Mouse (Mus musculus): ENCODE data around the gene Tmem38b. TPM values are rescaled to one million over a fixed set of nuclear protein-coding genes. Genes with fewer than 3 reads are reported as not detected.
"Not testable (repeated sequence)": the region's sequence is repeated elsewhere in the genome, so short reads cannot be mapped to it uniquely, and the experiment has no call there.

Gene Tmem38b
- polyA plus RNA-seq, 1 experiment from 2014 or later: 12.8 TPM

GRCm38 (mm10) chr4:53798896-53799676, 26.8 kb upstream of the Tmem38b start:
- H3K4me1 ChIP-seq: peaks cover 43% of the 10 kb centered on the region
- H3K4me3 ChIP-seq: no peak overlapping the region
- no peaks in the 10 kb centered on the region for H3K36me3 ChIP-seq
- H3K9me3 ChIP-seq: no peaks in the 10 kb centered on the region
- ATAC-seq (ENCODE audit: low FRiP score, low read depth): no peak
- no peaks in the 10 kb centered on the region for H3K27me3 ChIP-seq
- no peak overlapping the region for H3K9ac ChIP-seq (replicated peaks)
- 34% methylated on average over 7 of the region's 7 CpGs for WGBS
- H3K27ac ChIP-seq (replicated peaks): no peak overlapping the region
- H3K4me2 ChIP-seq (replicated peaks): no peak overlapping the region

- no peaks in the 10 kb centered on the region for H3K36me3 ChIP-seq
- no peak overlapping the region for H3K27ac ChIP-seq (replicated peaks)
- H3K4me2 ChIP-seq (replicated peaks): no peak overlapping the region
- no peak for ATAC-seq (ENCODE audit: low FRiP score, low read depth)
- H3K27me3 ChIP-seq: no peaks in the 10 kb centered on the region
- no peak overlapping the region for H3K4me3 ChIP-seq
- 0 out of 2 replicates have a peak, but pooled peaks cover 3% of the 10 kb centered on the region for H3K9me3 ChIP-seq
- H3K9ac ChIP-seq (replicated peaks): no peak overlapping the region
- H3K4me1 ChIP-seq: peaks cover 43% of the 10 kb centered on the region
- 47% methylated on average over 1 of the region's 1 CpGs for WGBS
Observed at GRCm38 (mm10) chr4:53799753-53800152, 26.1 kb upstream of the Tmem38b start.

- ATAC-seq (ENCODE audit: low FRiP score, low read depth): not testable (repeated sequence)
Observed at GRCm38 (mm10) chr4:53803674-53804073, 22.2 kb upstream of the Tmem38b start.

GRCm38 (mm10) chr4:53806428-53806827, 19.4 kb upstream of the Tmem38b start:
- H3K9ac ChIP-seq (replicated peaks); ATAC-seq (ENCODE audit: low FRiP score, low read depth); H3K36me3 ChIP-seq; H3K27me3 ChIP-seq; H3K4me2 ChIP-seq (replicated peaks); H3K9me3 ChIP-seq; H3K4me3 ChIP-seq; H3K4me1 ChIP-seq; H3K27ac ChIP-seq (replicated peaks): not testable (repeated sequence)
- 78% methylated on average over 6 of the region's 6 CpGs for WGBS

More at GRCm38 (mm10) chr4:53803674-53804073, 22.2 kb upstream of the Tmem38b start:
- H3K4me3 ChIP-seq; H3K4me2 ChIP-seq (replicated peaks); H3K9ac ChIP-seq (replicated peaks); H3K36me3 ChIP-seq; H3K27me3 ChIP-seq; H3K9me3 ChIP-seq; H3K27ac ChIP-seq (replicated peaks): not testable (repeated sequence)
- WGBS: 96% methylated on average over 8 of the region's 8 CpGs
- H3K4me1 ChIP-seq: peaks cover 14% of the 10 kb centered on the region

- WGBS: 77% methylated on average over 5 of the region's 5 CpGs
- ATAC-seq (ENCODE audit: low FRiP score, low read depth): no peak
- Histone ChIP-seq H3K9ac (replicated peaks) (no peak overlapping the region), H3K4me1 (no peaks in the 10 kb centered on the region), H3K4me2 (replicated peaks) (no peak overlapping the region), H3K36me3 (no peaks in the 10 kb centered on the region), H3K4me3 (no peak overlapping the region), H3K27ac (replicated peaks) (no peak overlapping the region), H3K9me3 (no peaks in the 10 kb centered on the region), H3K27me3 (no peaks in the 10 kb centered on the region)
Observed at GRCm38 (mm10) chr4:53818320-53818719, 7.5 kb upstream of the Tmem38b start.

GRCm38 (mm10) chr4:53823697-53824096, 2.1 kb upstream of the Tmem38b start:
- no peak overlapping the region for H3K27ac ChIP-seq (replicated peaks)
- no peak overlapping the region for H3K4me3 ChIP-seq
- no peak for ATAC-seq (ENCODE audit: low FRiP score, low read depth)
- H3K27me3 ChIP-seq: no peaks in the 10 kb centered on the region
- no peak overlapping the region for H3K9ac ChIP-seq (replicated peaks)
- no peaks in the 10 kb centered on the region for H3K9me3 ChIP-seq
- H3K4me2 ChIP-seq (replicated peaks): no peak overlapping the region
- H3K4me1 ChIP-seq: peaks cover 4% of the 10 kb centered on the region; the same call in 1 of the 2 replicates
- WGBS: 52% methylated on average over 6 of the region's 6 CpGs
- H3K36me3 ChIP-seq: no peaks in the 10 kb centered on the region

GRCm38 (mm10) chr4:53824831-53825230, 1.0 kb upstream of the Tmem38b start:
- H3K9me3 ChIP-seq: no peaks in the 10 kb centered on the region
- H3K27me3 ChIP-seq: no peaks in the 10 kb centered on the region
- no peak overlapping the region for H3K4me2 ChIP-seq (replicated peaks)
- no peak overlapping the region for H3K9ac ChIP-seq (replicated peaks)
- no peak overlapping the region for H3K27ac ChIP-seq (replicated peaks)
- 72% methylated on average over 4 of the region's 4 CpGs for WGBS
- H3K4me3 ChIP-seq: no peak overlapping the region
- no peaks in the 10 kb centered on the region for H3K36me3 ChIP-seq
- H3K4me1 ChIP-seq: peaks cover 4% of the 10 kb centered on the region; the same call in 1 of the 2 replicates
- ATAC-seq (ENCODE audit: low FRiP score, low read depth): no peak

GRCm38 (mm10) chr4:53826641-53827248, 900 bp downstream of the Tmem38b start:
- Histone ChIP-seq H3K27ac (replicated peaks) (no peak overlapping the region), H3K4me2 (replicated peaks) (peak overlapping the region; percentile 59), H3K36me3 (no peaks in the 10 kb centered on the region), H3K4me1 (peaks cover 4% of the 10 kb centered on the region; the same call in 1 of the 2 replicates), H3K4me3 (peak overlapping the region; percentile 90), H3K9ac (replicated peaks) (peak overlapping the region; percentile 75; the same call in 1 of the 2 replicates), H3K27me3 (no peaks in the 10 kb centered on the region), H3K9me3 (no peaks in the 10 kb centered on the region)
- 11% methylated on average over 11 of the region's 11 CpGs for WGBS
- ATAC-seq (ENCODE audit: low FRiP score, low read depth): no peak

- no peak for ATAC-seq (ENCODE audit: low FRiP score, low read depth)
- H3K9me3 ChIP-seq: no peaks in the 10 kb centered on the region
- no peaks in the 10 kb centered on the region for H3K36me3 ChIP-seq
- no peak overlapping the region for H3K9ac ChIP-seq (replicated peaks)
- peaks cover 9% of the 10 kb centered on the region; the same call in 1 of the 2 replicates for H3K4me1 ChIP-seq
- no peak overlapping the region for H3K4me3 ChIP-seq
- no peaks in the 10 kb centered on the region for H3K27me3 ChIP-seq
- 84% methylated on average over 5 of the region's 5 CpGs for WGBS
- H3K27ac ChIP-seq (replicated peaks): no peak overlapping the region
- H3K4me2 ChIP-seq (replicated peaks): no peak overlapping the region
Observed at GRCm38 (mm10) chr4:53827869-53828268, 2.0 kb downstream of the Tmem38b start.

- H3K27me3 ChIP-seq: no peaks in the 10 kb centered on the region
- no peak overlapping the region for H3K9ac ChIP-seq (replicated peaks)
- no peak for ATAC-seq (ENCODE audit: low FRiP score, low read depth)
- 90% methylated on average over 3 of the region's 3 CpGs for WGBS
- no peak overlapping the region for H3K4me2 ChIP-seq (replicated peaks)
- H3K4me1 ChIP-seq: peaks cover 9% of the 10 kb centered on the region; the same call in 1 of the 2 replicates
- H3K27ac ChIP-seq (replicated peaks): no peak overlapping the region
- no peak overlapping the region for H3K4me3 ChIP-seq
- no peaks in the 10 kb centered on the region for H3K9me3 ChIP-seq
- no peaks in the 10 kb centered on the region for H3K36me3 ChIP-seq
Observed at GRCm38 (mm10) chr4:53828914-53829313, 3.1 kb downstream of the Tmem38b start.

GRCm38 (mm10) chr4:53830016-53830415, 4.2 kb downstream of the Tmem38b start:
- no peak overlapping the region for H3K9ac ChIP-seq (replicated peaks)
- no peak overlapping the region for H3K4me2 ChIP-seq (replicated peaks)
- ATAC-seq (ENCODE audit: low FRiP score, low read depth): no peak
- H3K9me3 ChIP-seq: no peaks in the 10 kb centered on the region
- H3K36me3 ChIP-seq: no peaks in the 10 kb centered on the region
- H3K4me1 ChIP-seq: peaks cover 9% of the 10 kb centered on the region; the same call in 1 of the 2 replicates
- H3K27me3 ChIP-seq: no peaks in the 10 kb centered on the region
- 91% methylated on average over 4 of the region's 4 CpGs for WGBS
- no peak overlapping the region for H3K4me3 ChIP-seq
- no peak overlapping the region for H3K27ac ChIP-seq (replicated peaks)

GRCm38 (mm10) chr4:53830579-53830978, 4.7 kb downstream of the Tmem38b start:
- no peak overlapping the region for H3K9ac ChIP-seq (replicated peaks)
- no peaks in the 10 kb centered on the region for H3K9me3 ChIP-seq
- no peaks in the 10 kb centered on the region for H3K36me3 ChIP-seq
- 96% methylated on average over 2 of the region's 2 CpGs for whole genome bisulfite sequencing
- H3K4me2 ChIP-seq (replicated peaks): no peak overlapping the region
- H3K4me1 ChIP-seq: peaks cover 9% of the 10 kb centered on the region; the same call in 1 of the 2 replicates
- no peaks in the 10 kb centered on the region for H3K27me3 ChIP-seq
- ATAC-seq (ENCODE audit: low FRiP score, low read depth): no peak
- no peak overlapping the region for H3K4me3 ChIP-seq
- no peak overlapping the region for H3K27ac ChIP-seq (replicated peaks)

Data from midbrain, embryonic 12.5 days (tissue).